Mouse (Mus musculus): ENCODE results near the gene Camta1. TPM values are rescaled to one million over a fixed set of nuclear protein-coding genes. Genes with fewer than 3 reads are reported as not detected.

Camta1 gene
- polyA plus RNA-seq (2012; fragmentation: generic; extraction: Trizol) = 10 to 100 TPM; 31.9 to 35.1 TPM

GRCm38 (mm10) chr4:151861806-151862739, at the start of gene Camta1:
Gene Camta1 (minus strand): TSS chr4:151861876.

GRCm38 (mm10) chr4:151089270-151089669, 772.4 kb downstream of the Camta1 start, which contains the start of gene Gm13090:
Gene Gm13090 (plus strand): TSS chr4:151089570.

GRCm38 (mm10) chr4:151057347-151058321, 804.0 kb downstream of the Camta1 start, which contains the start of gene Vamp3:
Gene Vamp3 (minus strand): TSS chr4:151057963.

GRCm38 (mm10) chr4:151044037-151044943, 817.4 kb downstream of the Camta1 start, which contains the start of gene Per3:
Gene Per3 (minus strand): TSS chr4:151044665.

GRCm38 (mm10) chr4:150996797-150997196, 864.9 kb downstream of the Camta1 start, which contains the start of gene Uts2:
Gene Uts2 (plus strand): TSS chr4:150997097.

GRCm38 (mm10) chr4:150914290-150914733, 947.4 kb downstream of the Camta1 start, which contains the start of the genes Park7 and Tnfrsf9:
Gene Park7 (minus strand): TSS chr4:150914437.
Gene Tnfrsf9 (plus strand): TSS chr4:150914562.

Other genes with a start within 250 kb of the Camta1 start
- 10 to 100 TPM; 30.3 to 36.1 TPM for gene Dnajc11, start 71.8 kb upstream of the Camta1 start, polyA plus RNA-seq (2012; fragmentation: generic; extraction: Trizol)
- gene Thap3, start 127.1 kb upstream of the Camta1 start, polyA plus RNA-seq (2012; fragmentation: generic; extraction: Trizol) = 10 to 100 TPM; 25.3 to 55.1 TPM
- gene Phf13, start 134.4 kb upstream of the Camta1 start, polyA plus RNA-seq (2012; fragmentation: generic; extraction: Trizol) = 10 to 100 TPM in 1 of 2 experiments, 1 to 10 TPM in 1; 5.6 to 19.0 TPM
- gene Klhl21, start 146.9 kb upstream of the Camta1 start, polyA plus RNA-seq (2012; fragmentation: generic; extraction: Trizol) = 1 to 10 TPM; 4.6 to 7.4 TPM
- 1 to 10 TPM; 4.5 to 8.4 TPM for gene Zbtb48, start 165.8 kb upstream of the Camta1 start, polyA plus RNA-seq (2012; fragmentation: generic; extraction: Trizol)
- under 1 TPM; 0.06 to 0.44 TPM for gene Tas1r1, start 176.7 kb upstream of the Camta1 start, polyA plus RNA-seq (2012; fragmentation: generic; extraction: Trizol)
- 10 to 100 TPM; 10.1 to 10.4 TPM for gene Nol9, start 177.4 kb upstream of the Camta1 start, polyA plus RNA-seq (2012; fragmentation: generic; extraction: Trizol)
- gene Plekhg5, start 210.6 kb upstream of the Camta1 start, polyA plus RNA-seq (2012; fragmentation: generic; extraction: Trizol) = 10 to 100 TPM in 1 of 2 experiments, 1 to 10 TPM in 1; 3.5 to 37.6 TPM

All from C3H10T1/2 (cell line).